Mouse (Mus musculus): Measurements from ENCODE around the gene Tmtc4. TPM values are rescaled to one million over a fixed set of nuclear protein-coding genes. Genes with fewer than 3 reads are reported as not detected.

Gene Tmtc4
- polyA plus RNA-seq, 1 experiment = 10.6 TPM

- H3K79me3 ChIP-seq (ENCODE audit: low read depth) = peaks cover 6% of the 10 kb centered on the region
- H3K36me3 ChIP-seq (ENCODE audit: control insufficient read depth, insufficient read depth) = peaks cover 14% of the 10 kb centered on the region
- H3K79me2 ChIP-seq (ENCODE audit: control insufficient read depth, insufficient read depth) = peaks cover 17% of the 10 kb centered on the region
- no peak overlapping the region for H3K4me3 ChIP-seq (ENCODE audit: insufficient read depth, poor library complexity, severe bottlenecking)
- H3ac ChIP-seq (ENCODE audit: control insufficient read depth, insufficient read length, low read depth) = no peak overlapping the region
- no peaks in the 10 kb centered on the region for H3K27me3 ChIP-seq (ENCODE audit: control insufficient read depth, insufficient read depth, insufficient read length)
- no peak for TF ChIP-seq MAX (IDR thresholded peaks at IDR 0.05)
- no peak for TF ChIP-seq CTCF (IDR thresholded peaks at IDR 0.05; ENCODE audit: control insufficient read depth, insufficient read depth, insufficient read length)
- TF ChIP-seq FOSL1 (IDR thresholded peaks at IDR 0.05; ENCODE audit: insufficient read depth, low read length, poor library complexity, severe bottlenecking) = no peak
- no peak for TF ChIP-seq USF1 (IDR thresholded peaks at IDR 0.05; ENCODE audit: low read depth)
- TF ChIP-seq CEBPB (IDR thresholded peaks at IDR 0.05; ENCODE audit: low read depth) = no peak
- no peak for TF ChIP-seq MYOD1 (IDR thresholded peaks at IDR 0.05; ENCODE audit: control insufficient read depth, insufficient read length, low read depth)
Observed at GRCm38 (mm10) chr14:122905007-122905406, 78.8 kb downstream of the Tmtc4 start.

- no peaks in the 10 kb centered on the region for H3K27me3 ChIP-seq (ENCODE audit: control insufficient read depth, insufficient read depth, insufficient read length)
- H3ac ChIP-seq (ENCODE audit: control insufficient read depth, insufficient read length, low read depth) = no peak overlapping the region
- peaks cover 14% of the 10 kb centered on the region for H3K36me3 ChIP-seq (ENCODE audit: control insufficient read depth, insufficient read depth)
- H3K79me3 ChIP-seq (ENCODE audit: low read depth) = peaks cover 6% of the 10 kb centered on the region
- peaks cover 17% of the 10 kb centered on the region for H3K79me2 ChIP-seq (ENCODE audit: control insufficient read depth, insufficient read depth)
- H3K4me3 ChIP-seq (ENCODE audit: insufficient read depth, poor library complexity, severe bottlenecking) = no peak overlapping the region
- TF ChIP-seq CTCF (IDR thresholded peaks at IDR 0.05; ENCODE audit: control insufficient read depth, insufficient read depth, insufficient read length) = no peak
- no peak for TF ChIP-seq FOSL1 (IDR thresholded peaks at IDR 0.05; ENCODE audit: insufficient read depth, low read length, poor library complexity, severe bottlenecking)
- no peak for TF ChIP-seq USF1 (IDR thresholded peaks at IDR 0.05; ENCODE audit: low read depth)
- TF ChIP-seq MYOD1 (IDR thresholded peaks at IDR 0.05; ENCODE audit: control insufficient read depth, insufficient read length, low read depth) = no peak
- no peak for TF ChIP-seq MYOG (IDR thresholded peaks at IDR 0.05; ENCODE audit: control insufficient read depth, extremely low read depth, insufficient read length)
- TF ChIP-seq CEBPB (IDR thresholded peaks at IDR 0.05; ENCODE audit: low read depth) = no peak
- no peak for TF ChIP-seq MAX (IDR thresholded peaks at IDR 0.05)
Observed at GRCm38 (mm10) chr14:122903923-122904351, 79.9 kb downstream of the Tmtc4 start.

GRCm38 (mm10) chr14:122902884-122903283, 81.0 kb downstream of the Tmtc4 start:
- peaks cover 2% of the 10 kb centered on the region for H3K79me3 ChIP-seq (ENCODE audit: low read depth)
- peaks cover 14% of the 10 kb centered on the region for H3K36me3 ChIP-seq (ENCODE audit: control insufficient read depth, insufficient read depth)
- H3ac ChIP-seq (ENCODE audit: control insufficient read depth, insufficient read length, low read depth) = no peak overlapping the region
- no peak for TF ChIP-seq CTCF (IDR thresholded peaks at IDR 0.05; ENCODE audit: control insufficient read depth, insufficient read depth, insufficient read length)
- no peak for TF ChIP-seq FOSL1 (IDR thresholded peaks at IDR 0.05; ENCODE audit: insufficient read depth, low read length, poor library complexity, severe bottlenecking)
- no peak for TF ChIP-seq CEBPB (IDR thresholded peaks at IDR 0.05; ENCODE audit: low read depth)
- TF ChIP-seq MYOD1 (IDR thresholded peaks at IDR 0.05; ENCODE audit: control insufficient read depth, insufficient read length, low read depth) = no peak
- no peak for TF ChIP-seq MAX (IDR thresholded peaks at IDR 0.05)
- H3K27me3 ChIP-seq (ENCODE audit: control insufficient read depth, insufficient read depth, insufficient read length) = no peaks in the 10 kb centered on the region
- peaks cover 10% of the 10 kb centered on the region for H3K79me2 ChIP-seq (ENCODE audit: control insufficient read depth, insufficient read depth)
- H3K4me3 ChIP-seq (ENCODE audit: insufficient read depth, poor library complexity, severe bottlenecking) = no peak overlapping the region

- no peak for TF ChIP-seq USF1 (IDR thresholded peaks at IDR 0.05; ENCODE audit: low read depth)
- no peak for TF ChIP-seq MYOD1 (IDR thresholded peaks at IDR 0.05; ENCODE audit: control insufficient read depth, insufficient read length, low read depth)
- TF ChIP-seq MYOG (IDR thresholded peaks at IDR 0.05; ENCODE audit: control insufficient read depth, extremely low read depth, insufficient read length) = no peak
- TF ChIP-seq MAX (IDR thresholded peaks at IDR 0.05) = no peak
- TF ChIP-seq CEBPB (IDR thresholded peaks at IDR 0.05; ENCODE audit: low read depth) = no peak
- TF ChIP-seq CTCF (IDR thresholded peaks at IDR 0.05; ENCODE audit: control insufficient read depth, insufficient read depth, insufficient read length) = no peak
- no peak for TF ChIP-seq FOSL1 (IDR thresholded peaks at IDR 0.05; ENCODE audit: insufficient read depth, low read length, poor library complexity, severe bottlenecking)
- Histone ChIP-seq H3K79me2 (ENCODE audit: control insufficient read depth, insufficient read depth) (peaks cover 2% of the 10 kb centered on the region), H3K36me3 (ENCODE audit: control insufficient read depth, insufficient read depth) (peaks cover 14% of the 10 kb centered on the region), H3K79me3 (ENCODE audit: low read depth) (no peaks in the 10 kb centered on the region), H3ac (ENCODE audit: control insufficient read depth, insufficient read length, low read depth) (no peak overlapping the region), H3K27me3 (ENCODE audit: control insufficient read depth, insufficient read depth, insufficient read length) (no peaks in the 10 kb centered on the region), H3K4me3 (ENCODE audit: insufficient read depth, poor library complexity, severe bottlenecking) (no peak overlapping the region)
Observed at GRCm38 (mm10) chr14:122902136-122902535, 81.7 kb downstream of the Tmtc4 start.

GRCm38 (mm10) chr14:122901715-122902114, 82.1 kb downstream of the Tmtc4 start:
- no peak overlapping the region for H3K4me3 ChIP-seq (ENCODE audit: insufficient read depth, poor library complexity, severe bottlenecking)
- peaks cover 14% of the 10 kb centered on the region for H3K36me3 ChIP-seq (ENCODE audit: control insufficient read depth, insufficient read depth)
- H3K79me2 ChIP-seq (ENCODE audit: control insufficient read depth, insufficient read depth) = no peaks in the 10 kb centered on the region
- H3ac ChIP-seq (ENCODE audit: control insufficient read depth, insufficient read length, low read depth) = no peak overlapping the region
- H3K27me3 ChIP-seq (ENCODE audit: control insufficient read depth, insufficient read depth, insufficient read length) = no peaks in the 10 kb centered on the region
- no peaks in the 10 kb centered on the region for H3K79me3 ChIP-seq (ENCODE audit: low read depth)
- TF ChIP-seq MYOG (IDR thresholded peaks at IDR 0.05; ENCODE audit: control insufficient read depth, extremely low read depth, insufficient read length) (no peak), MYOD1 (IDR thresholded peaks at IDR 0.05; ENCODE audit: control insufficient read depth, insufficient read length, low read depth) (no peak), USF1 (IDR thresholded peaks at IDR 0.05; ENCODE audit: low read depth) (no peak), CEBPB (IDR thresholded peaks at IDR 0.05; ENCODE audit: low read depth) (no peak), CTCF (IDR thresholded peaks at IDR 0.05; ENCODE audit: control insufficient read depth, insufficient read depth, insufficient read length) (no peak), FOSL1 (IDR thresholded peaks at IDR 0.05; ENCODE audit: insufficient read depth, low read length, poor library complexity, severe bottlenecking) (no peak), MAX (IDR thresholded peaks at IDR 0.05) (no peak)

GRCm38 (mm10) chr14:122901177-122901576, 82.7 kb downstream of the Tmtc4 start:
- H3K4me3 ChIP-seq (ENCODE audit: insufficient read depth, poor library complexity, severe bottlenecking) = no peak overlapping the region
- H3K27me3 ChIP-seq (ENCODE audit: control insufficient read depth, insufficient read depth, insufficient read length) = no peaks in the 10 kb centered on the region
- peaks cover 14% of the 10 kb centered on the region for H3K36me3 ChIP-seq (ENCODE audit: control insufficient read depth, insufficient read depth)
- no peak for TF ChIP-seq CEBPB (IDR thresholded peaks at IDR 0.05; ENCODE audit: low read depth)
- no peak for TF ChIP-seq MYOG (IDR thresholded peaks at IDR 0.05; ENCODE audit: control insufficient read depth, extremely low read depth, insufficient read length)
- TF ChIP-seq FOSL1 (IDR thresholded peaks at IDR 0.05; ENCODE audit: insufficient read depth, low read length, poor library complexity, severe bottlenecking) = no peak
- TF ChIP-seq MYOD1 (IDR thresholded peaks at IDR 0.05; ENCODE audit: control insufficient read depth, insufficient read length, low read depth) = no peak
- no peak for TF ChIP-seq USF1 (IDR thresholded peaks at IDR 0.05; ENCODE audit: low read depth)
- TF ChIP-seq MAX (IDR thresholded peaks at IDR 0.05) = no peak
- no peaks in the 10 kb centered on the region for H3K79me3 ChIP-seq (ENCODE audit: low read depth)
- no peaks in the 10 kb centered on the region for H3K79me2 ChIP-seq (ENCODE audit: control insufficient read depth, insufficient read depth)
- no peak overlapping the region for H3ac ChIP-seq (ENCODE audit: control insufficient read depth, insufficient read length, low read depth)

All from C2C12 (cell line).